Mouse (Mus musculus) cortical plate, adult 2 months (tissue): ENCODE data around the gene Arhgef10l.

Source experiments
- CTCF ChIP-seq: fragments of 200-500 bp; IDR thresholded peaks from 2 replicates; pipeline ENCODE4 v1.5.1; 2011; ENCODE audit warnings: mild to moderate bottlenecking, control low read depth, low read length; ENCODE audit not compliant: insufficient read depth; ENCODE audit errors: extremely low read depth
- POLR2A ChIP-seq: fragments of 200-500 bp; IDR thresholded peaks from 2 replicates; pipeline ENCODE4 v1.6.1; 2011; ENCODE audit warnings: mild to moderate bottlenecking, low read length, control low read depth; ENCODE audit not compliant: insufficient read depth; ENCODE audit errors: extremely low read depth

DNA sequence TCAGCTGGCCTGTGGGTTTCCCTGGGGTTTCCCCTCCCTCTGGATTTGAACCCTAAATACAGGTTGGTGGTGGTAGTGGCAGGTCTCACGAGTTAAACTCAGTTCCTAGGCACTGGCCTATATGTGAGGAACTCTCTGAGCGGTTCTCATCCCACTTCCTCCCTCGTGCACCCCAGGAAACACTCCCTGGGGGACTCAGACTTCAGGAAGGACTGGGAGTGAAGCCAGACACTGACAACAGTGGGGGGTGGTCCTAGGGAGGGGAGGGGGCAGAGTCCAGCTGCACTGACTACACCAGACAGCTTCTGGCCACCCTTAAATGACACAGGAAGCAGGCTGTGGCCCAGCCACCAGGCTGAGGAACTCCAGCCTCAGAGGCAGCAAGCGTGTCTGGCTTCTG lies 43.0 kb downstream of the Arhgef10l start:
- no peak for TF ChIP-seq CTCF
- no peak for TF ChIP-seq POLR2A
